In genomic region chr17:71683281-71683680, GRCm38 (mm10) we compare ENCODE assay signal across 36 mouse cellular contexts. TPM values are rescaled to one million over a fixed set of nuclear protein-coding genes. Genes with fewer than 3 reads are reported as not detected.
"Had no signal": no experiment of that assay in that cellular context is flagged by ENCODE, and none has a peak within 500 bp of the region (broad histone marks: within the 10 kb centered on the region; RNA-seq: fewer than 3 reads in every experiment).

No protein-coding gene starts in this region.

- H3K27ac ChIP-seq: heart, embryonic 13.5 days; heart, embryonic 15.5 days; hindbrain, embryonic 10.5 days; hindbrain, embryonic 12.5 days; hindbrain, embryonic 13.5 days; hindbrain, embryonic 14.5 days; hindbrain, embryonic 15.5 days; hindbrain, postnatal 0 days; intestine, embryonic 15.5 days; kidney, embryonic 15.5 days; kidney, postnatal 0 days had no signal

- ATAC-seq: hindbrain, embryonic 16.5 days; hindbrain, postnatal 0 days; inflammation-experienced regulatory T-cells, adult 6 months; intestine, embryonic 15.5 days; intestine, embryonic 16.5 days; intestine, postnatal 0 days had no signal

- H3K9ac ChIP-seq: heart, embryonic 12.5 days; heart, embryonic 15.5 days; hindbrain, embryonic 12.5 days; hindbrain, embryonic 13.5 days; hindbrain, embryonic 14.5 days; hindbrain, embryonic 15.5 days; intestine, embryonic 15.5 days; kidney, embryonic 15.5 days had no signal

- H3K4me3 ChIP-seq: heart, embryonic 10.5 days; heart, embryonic 12.5 days; heart, embryonic 13.5 days; heart, embryonic 15.5 days; hindbrain, embryonic 10.5 days; hindbrain, embryonic 12.5 days; hindbrain, embryonic 13.5 days; hindbrain, embryonic 15.5 days; intestine, embryonic 15.5 days; kidney, embryonic 15.5 days had no signal

- H3K9me3 ChIP-seq: heart, embryonic 10.5 days; heart, embryonic 12.5 days; heart, embryonic 13.5 days; heart, embryonic 15.5 days; hindbrain, embryonic 10.5 days; hindbrain, embryonic 12.5 days; hindbrain, embryonic 13.5 days; hindbrain, embryonic 15.5 days; intestine, embryonic 15.5 days; kidney, embryonic 15.5 days had no signal

- H3K36me3 ChIP-seq: heart, embryonic 10.5 days; heart, embryonic 12.5 days; heart, embryonic 13.5 days; heart, embryonic 15.5 days; hindbrain, embryonic 10.5 days; hindbrain, embryonic 12.5 days; hindbrain, embryonic 13.5 days; hindbrain, embryonic 15.5 days; intestine, embryonic 15.5 days; kidney, embryonic 15.5 days had no signal

- H3K27me3 ChIP-seq: heart, embryonic 12.5 days; heart, embryonic 13.5 days; heart, embryonic 15.5 days; hindbrain, embryonic 13.5 days; hindbrain, embryonic 15.5 days; intestine, embryonic 15.5 days; kidney, embryonic 15.5 days had no signal

- DNase-seq: heart, postnatal 10 days; heart, postnatal 14 days; heart, postnatal 36 days; heart, postnatal 4 days; kidney, adult 11 months; kidney, adult 18-20 months; kidney, adult 2 months; kidney, adult 8-10 months; kidney, adult 9 months; kidney, postnatal 10 days; kidney, postnatal 14 days; kidney, postnatal 25 days; kidney, postnatal 36 days; kidney, postnatal 4 days; layer of hippocampus, adult 9-11 months; layer of hippocampus, postnatal 36 days had no signal

- H3K4me1 ChIP-seq: hindbrain, embryonic 10.5 days; hindbrain, embryonic 12.5 days; hindbrain, embryonic 15.5 days; intestine, embryonic 15.5 days had no signal

- H3K4me2 ChIP-seq: heart, embryonic 11.5 days; heart, embryonic 12.5 days; heart, embryonic 13.5 days; heart, embryonic 15.5 days; hindbrain, embryonic 12.5 days; hindbrain, embryonic 13.5 days; hindbrain, embryonic 14.5 days; hindbrain, embryonic 15.5 days; intestine, embryonic 15.5 days; kidney, embryonic 15.5 days had no signal

RNA-seq across cellular contexts. Expression of gene Togaram2, which starts 10.2 kb away (rescaled TPM):
- total RNA-seq: hematopoietic stem cell, adult 5-6 weeks had no signal
- polyA plus RNA-seq: hindbrain, embryonic 11.5 days; inflammation-experienced regulatory T-cells, adult 6 months had no signal
